Mouse (Mus musculus) ovary, postnatal 14 days (tissue): ENCODE results near the gene Zfp189.
A peak's percentile ranks its signal among the peaks of the same experiment; 100 is the strongest.
"Not testable (repeated sequence)": the region's sequence is repeated elsewhere in the genome, so short reads cannot be mapped to it uniquely, and the experiment has no call there.

Source experiments
- DNase-seq: peaks from one replicate; pipeline ENCODE4 v3.0.0; 2022; ENCODE audit warnings: low spot score

Zfp189 gene

GRCm38 (mm10) chr4:49520572-49521340 is at the start of gene Zfp189, which contains the start of gene Mrpl50:
Zfp189 (plus strand) TSS chr4:49521176.
Mrpl50 (minus strand) TSS chr4:49521093.
- DNase-seq, result peak; percentile 79

- DNase-seq, result no peak
Measured at GRCm38 (mm10) chr4:49473435-49474100, 47.4 kb upstream of the Zfp189 start, which contains the start of gene Acnat1. Acnat1 (minus strand) TSS chr4:49473912.

- DNase-seq, result no peak
Measured at GRCm38 (mm10) chr4:49474583-49474982, 46.4 kb upstream of the Zfp189 start.

DNA sequence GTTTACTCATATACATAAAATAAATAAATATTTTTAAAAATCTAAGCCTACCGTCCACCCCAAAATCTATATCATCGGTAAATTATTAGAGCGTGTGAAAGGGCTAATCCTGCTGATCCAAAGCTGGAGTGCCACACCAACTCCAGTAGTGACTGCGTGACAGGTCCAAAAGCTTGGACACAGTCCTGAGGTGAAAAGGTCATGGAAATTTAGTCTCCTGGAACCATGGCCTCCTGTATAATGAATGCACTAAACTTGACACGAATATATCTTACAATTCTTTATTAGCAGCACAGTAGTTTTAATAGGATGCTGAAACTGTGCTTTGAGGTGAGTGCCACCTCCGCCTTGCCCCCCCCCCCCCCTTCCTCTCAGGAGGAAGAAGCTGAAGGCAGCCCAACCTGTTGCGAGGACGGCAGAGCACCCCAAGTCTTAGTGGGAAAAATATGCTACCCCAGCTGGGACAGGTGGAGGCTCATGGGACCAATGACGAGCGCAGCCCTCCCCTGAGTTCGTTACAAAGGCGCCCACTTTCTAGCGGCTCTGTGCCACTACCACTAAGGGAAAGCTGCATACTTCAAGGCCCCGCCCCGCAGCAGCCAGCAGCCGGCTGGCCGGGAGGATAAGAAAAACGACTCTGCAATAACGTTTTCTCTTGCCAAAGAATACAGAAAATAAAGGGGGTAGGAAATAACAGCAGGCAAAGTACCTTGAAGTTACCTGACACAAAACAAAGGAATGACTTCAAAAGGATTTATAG is 42.7 kb upstream of the Zfp189 start:
- no peak for DNase-seq

DNA sequence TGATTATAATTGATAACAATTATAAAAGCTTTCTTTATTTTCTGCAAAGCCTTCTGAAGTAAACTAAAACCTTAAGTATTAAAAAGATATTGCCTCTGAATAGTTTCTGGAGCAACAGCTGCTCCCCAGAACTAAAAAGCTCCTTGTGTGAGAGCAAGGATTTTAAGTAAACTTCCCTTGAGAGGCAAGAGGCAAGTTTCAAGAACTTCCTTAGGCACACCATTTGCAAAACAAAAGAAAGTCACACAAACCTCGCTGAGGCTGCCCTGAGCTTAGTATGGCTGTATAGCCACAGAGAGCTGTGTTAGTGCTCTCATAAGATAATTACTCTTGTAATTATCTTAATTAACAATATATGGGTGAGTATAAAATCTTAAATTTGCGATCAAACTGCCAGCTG is 41.9 kb upstream of the Zfp189 start:
- not testable (repeated sequence) for DNase-seq

- DNase-seq, result no peak
Measured at GRCm38 (mm10) chr4:49480104-49480760, 40.7 kb upstream of the Zfp189 start.

DNA sequence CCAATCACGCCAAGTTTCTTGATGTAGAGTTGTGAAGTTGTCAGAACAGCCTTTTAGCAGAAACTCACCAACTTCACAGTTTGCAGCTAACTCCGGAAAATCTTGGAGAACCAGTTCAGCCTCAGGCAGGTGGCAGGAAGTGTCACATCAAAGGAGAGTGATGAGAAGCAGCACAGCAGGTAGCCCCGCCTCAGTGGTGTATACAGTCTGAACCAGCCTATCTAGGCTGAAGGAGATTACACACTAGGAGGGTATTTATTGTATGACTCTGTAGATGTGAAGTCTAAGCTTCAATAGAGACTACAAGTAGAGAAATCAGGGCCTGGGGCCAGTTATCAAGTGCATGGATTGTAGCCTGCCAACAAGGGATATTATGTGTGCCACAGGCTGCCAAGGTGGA is 40.1 kb upstream of the Zfp189 start:
- no peak for DNase-seq

GRCm38 (mm10) chr4:49485442-49485841 is 35.5 kb upstream of the Zfp189 start:
- DNase-seq, result no peak

DNA sequence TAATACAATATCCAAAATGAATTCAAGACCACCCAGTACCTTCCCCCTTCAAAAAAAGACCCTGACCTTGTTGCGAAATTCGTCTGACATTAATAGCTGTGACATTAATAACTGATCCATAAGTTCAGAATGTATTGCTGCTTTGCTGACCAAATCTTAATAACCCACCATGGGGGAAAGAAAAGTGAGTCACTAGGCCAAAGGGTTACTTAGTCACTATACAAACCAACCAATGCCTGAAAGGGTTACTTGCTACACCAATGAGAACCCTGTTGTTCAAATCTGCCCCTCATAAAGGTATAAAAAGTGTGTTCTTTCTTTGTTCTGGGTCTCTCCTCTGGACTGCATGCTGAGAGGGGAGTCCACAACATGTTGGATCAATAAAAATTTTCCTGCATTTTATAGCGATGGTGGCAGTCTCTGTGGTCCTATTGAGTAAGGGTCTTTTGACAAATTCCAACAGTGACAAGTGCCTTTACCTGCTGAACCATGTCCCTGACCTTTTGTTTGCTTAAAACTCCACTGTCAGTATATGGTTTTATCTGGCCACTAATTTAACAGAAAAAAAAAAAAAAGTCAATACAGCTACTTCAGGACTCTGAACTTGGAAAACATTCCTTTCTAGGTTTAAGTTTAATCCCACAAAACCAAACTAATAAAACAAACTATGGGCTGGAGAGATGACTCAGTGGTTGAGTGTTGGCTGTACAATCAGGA is 34.9 kb upstream of the Zfp189 start:
- not testable (repeated sequence) for DNase-seq

- no peak for DNase-seq
Measured at GRCm38 (mm10) chr4:49503563-49503962, 17.4 kb upstream of the Zfp189 start.

DNA sequence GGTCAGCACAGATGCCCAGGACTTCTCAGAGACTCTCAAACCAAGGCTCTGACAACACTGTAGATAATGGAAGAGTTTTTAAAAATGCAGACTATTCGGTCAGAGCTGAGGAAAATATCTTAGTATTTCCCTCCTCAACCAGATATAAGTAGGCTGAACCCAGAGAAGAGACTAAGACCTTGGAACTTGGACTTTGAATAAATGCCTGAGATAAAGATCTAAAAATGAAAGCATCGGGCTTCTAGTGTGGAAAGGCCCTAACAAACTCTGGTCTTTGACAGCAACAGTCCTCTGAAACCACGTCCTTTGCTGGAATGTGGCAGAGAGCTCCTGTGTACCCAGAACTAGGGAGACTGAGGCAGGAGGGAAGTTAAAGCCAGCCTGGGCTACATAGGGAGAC is 14.6 kb upstream of the Zfp189 start, which contains the start of gene Baat:
Baat (minus strand) TSS at position 172 of the 400 bp plus-strand sequence.
- DNase-seq, result no peak

- no peak for DNase-seq
Measured at GRCm38 (mm10) chr4:49509183-49509582, 11.8 kb upstream of the Zfp189 start.

GRCm38 (mm10) chr4:49510236-49510835 is 10.6 kb upstream of the Zfp189 start:
- not testable (repeated sequence) for DNase-seq

DNA sequence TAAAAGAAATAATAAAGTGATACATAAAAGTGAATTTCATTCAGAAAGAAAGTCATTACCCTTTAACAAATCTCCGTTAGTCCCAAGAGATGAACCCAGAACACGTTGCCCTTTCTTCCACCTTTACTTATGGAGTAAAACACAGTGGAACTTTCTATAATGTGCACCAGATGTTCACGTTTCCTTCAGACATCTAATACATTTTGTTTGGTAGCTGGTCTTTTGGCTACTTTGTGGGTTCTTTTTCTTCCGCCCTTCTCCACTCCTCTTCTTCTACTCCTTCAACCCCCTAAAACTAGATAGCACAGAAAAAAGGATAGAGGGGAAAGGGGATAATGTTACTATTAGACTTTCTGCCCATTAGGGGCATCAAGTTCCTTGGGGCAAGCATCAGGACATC is 8.3 kb upstream of the Zfp189 start:
- no peak for DNase-seq

DNA sequence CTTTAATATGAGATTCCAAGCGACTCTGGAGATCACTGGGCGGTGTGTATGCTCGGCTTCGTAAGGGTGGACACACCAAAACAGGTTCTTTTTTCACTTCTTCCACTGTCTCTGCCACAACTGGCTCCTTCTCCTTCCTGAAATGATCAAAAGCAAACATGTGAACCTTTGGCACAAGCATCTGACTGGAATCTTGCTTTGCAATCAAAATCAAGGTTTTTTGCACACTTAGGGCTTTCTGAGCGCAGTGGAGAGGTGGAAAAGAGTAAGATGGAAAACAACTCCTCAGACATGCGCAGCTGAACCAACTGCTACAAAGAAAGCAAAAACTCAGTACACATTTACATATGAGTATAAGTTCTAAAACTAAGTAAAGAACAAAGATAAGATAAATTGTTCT is 6.5 kb upstream of the Zfp189 start:
- no peak for DNase-seq

- DNase-seq, result no peak
Measured at GRCm38 (mm10) chr4:49519476-49519875, 1.5 kb upstream of the Zfp189 start.

DNA sequence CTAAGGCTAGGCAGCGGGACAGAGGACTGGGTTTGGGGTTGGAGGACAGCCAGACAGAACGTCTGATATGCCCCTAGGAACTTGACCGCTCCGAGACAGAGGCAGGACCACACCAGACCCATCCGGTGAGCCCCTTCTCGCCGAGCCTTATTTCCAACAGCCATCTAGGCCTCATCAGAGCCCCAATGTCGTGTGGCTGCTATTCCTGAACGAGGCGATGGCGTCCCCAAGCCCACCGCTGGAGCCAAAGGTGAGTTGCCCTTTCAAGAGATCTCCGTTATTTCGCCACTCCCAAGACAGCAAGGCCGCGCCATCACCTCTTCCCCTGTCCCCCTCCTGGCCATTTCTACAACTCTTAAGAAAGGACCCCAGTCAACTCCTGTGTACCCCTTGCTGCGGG is 370 bp downstream of the Zfp189 start:
- DNase-seq, result no peak

DNA sequence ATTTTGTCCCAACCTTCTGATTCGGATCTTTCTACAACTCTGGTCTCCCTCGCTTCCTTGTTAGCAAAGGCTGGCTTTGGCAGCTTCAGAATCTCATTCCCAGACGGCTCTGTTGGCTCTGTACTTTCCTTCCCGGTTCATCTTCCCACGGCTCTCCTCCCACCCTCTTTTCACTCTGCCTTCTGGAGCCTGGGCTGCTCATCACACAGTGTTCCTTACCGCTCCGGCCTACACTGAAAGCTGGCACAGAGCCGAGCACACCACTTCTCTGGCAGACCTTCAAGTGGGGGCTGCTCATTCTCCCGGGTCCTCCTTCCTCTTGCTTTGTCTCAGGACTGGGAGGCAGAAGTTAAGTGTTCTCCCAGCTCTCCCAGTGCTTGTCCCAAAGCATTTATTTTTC is 1.6 kb downstream of the Zfp189 start:
- no peak for DNase-seq

DNA sequence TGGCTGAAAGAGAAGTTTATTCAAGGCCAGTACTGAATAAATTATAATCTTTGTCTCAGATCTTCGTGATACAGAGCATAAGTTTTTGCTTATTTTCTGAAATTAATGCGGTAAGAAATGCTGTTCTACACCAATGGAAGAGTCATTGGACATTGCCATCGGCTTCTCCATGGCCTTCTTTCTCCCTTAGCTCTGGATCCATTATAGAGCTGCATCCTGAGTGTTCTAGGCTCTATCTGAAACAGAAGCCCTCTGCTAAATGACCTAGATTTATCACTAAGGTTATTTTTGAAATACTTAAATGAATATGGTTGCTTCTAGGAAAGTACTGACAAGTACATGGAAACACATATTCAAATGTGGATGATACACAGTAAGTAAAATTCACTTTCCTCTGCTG is 14.1 kb downstream of the Zfp189 start:
- DNase-seq, result no peak

DNA sequence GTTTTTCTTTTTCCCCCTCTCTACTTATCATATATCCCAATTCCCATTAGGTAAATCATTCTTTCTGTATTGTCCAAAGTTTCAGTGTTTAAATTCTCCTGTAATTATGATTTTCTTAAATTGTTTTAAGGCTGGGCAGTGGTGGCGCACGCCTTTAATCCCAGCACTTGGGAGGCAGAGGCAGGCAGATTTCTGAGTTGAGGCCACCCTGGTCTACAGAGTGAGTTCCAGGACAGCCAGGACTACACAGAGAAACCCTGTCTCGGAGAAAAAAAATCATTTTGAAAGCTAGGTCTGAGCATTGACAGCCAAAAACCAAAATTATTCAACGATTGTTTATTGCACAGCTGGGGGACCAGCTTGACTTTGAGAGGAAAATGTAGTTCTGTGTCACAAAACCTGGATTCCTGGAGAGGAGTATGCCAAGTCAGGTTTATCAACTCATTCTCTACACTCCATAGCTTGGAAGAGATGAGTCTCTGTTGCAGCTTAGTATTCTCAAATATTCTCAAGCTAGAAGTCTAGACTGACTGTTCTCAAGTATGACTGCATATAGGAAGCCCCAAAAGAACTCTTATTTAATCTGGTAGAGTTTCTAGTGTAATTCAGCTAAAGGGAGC is 14.8 kb downstream of the Zfp189 start:
- no peak for DNase-seq

- no peak for DNase-seq
Measured at GRCm38 (mm10) chr4:49536671-49537070, 15.7 kb downstream of the Zfp189 start.
